Mouse (Mus musculus) lung, postnatal 0 days (tissue): ENCODE results near the gene Slc35e3. TPM values are rescaled to one million over a fixed set of nuclear protein-coding genes. Genes with fewer than 3 reads are reported as not detected.

ENCODE experiments used
- ATAC-seq: fragments of 200-750 bp; cut with Nextera tagmentation; 2 replicates; pipeline ENCODE4 v1.8.0; 2017; ENCODE audit warnings: moderate library complexity
- DNase-seq: peaks from one replicate; pipeline ENCODE4 v3.0.0-alpha.2; 2016; ENCODE audit warnings: low spot score
- H3K27ac ChIP-seq: fragments of 300-500 bp; sonication (generic); 2 replicates; pipeline ENCODE4 v1.5.1; 2014; ENCODE audit warnings: antibody characterized with exemption, mild to moderate bottlenecking, low read length, mixed read lengths
- H3K27me3 ChIP-seq: fragments of 300-500 bp; sonication (generic); replicated peaks from 2 replicates; pipeline ENCODE4 v1.6.1; 2014; ENCODE audit warnings: low read length, mixed read lengths; ENCODE audit not compliant: insufficient read depth
- H3K36me3 ChIP-seq: fragments of 300-500 bp; sonication (generic); 2 replicates; pipeline ENCODE4 v1.6.1; 2014; ENCODE audit warnings: low read length, mixed read lengths; ENCODE audit not compliant: insufficient read depth
- H3K4me1 ChIP-seq: fragments of 300-500 bp; sonication (generic); 2 replicates; pipeline ENCODE4 v1.6.1; 2014; ENCODE audit warnings: antibody characterized with exemption, low read depth, low read length, mixed read lengths; ENCODE audit not compliant: insufficient read depth
- H3K4me2 ChIP-seq: fragments of 300-500 bp; sonication (generic); replicated peaks from 2 replicates; pipeline ENCODE4 v1.6.1; 2014; ENCODE audit warnings: low read depth, mild to moderate bottlenecking, low read length, moderate library complexity, mixed read lengths
- H3K4me3 ChIP-seq: fragments of 300-500 bp; sonication (generic); 2 replicates; pipeline ENCODE4 v1.5.1; 2014; ENCODE audit warnings: low read depth, low read length
- H3K9ac ChIP-seq: fragments of 300-500 bp; sonication (generic); replicated peaks from 2 replicates; pipeline ENCODE4 v1.6.1; 2014; ENCODE audit warnings: low read depth, mild to moderate bottlenecking
- H3K9me3 ChIP-seq: fragments of 300-500 bp; sonication (generic); 2 replicates; pipeline ENCODE4 v1.6.1; 2016; ENCODE audit warnings: low read length, mixed read lengths
- CTCF ChIP-seq: IDR thresholded peaks from 2 replicates; pipeline ENCODE4 v1.5.1; 2016; ENCODE audit warnings: antibody characterized with exemption, mild to moderate bottlenecking
- EP300 ChIP-seq: IDR thresholded peaks from 2 replicates; pipeline ENCODE4 v1.6.1; 2016; ENCODE audit warnings: antibody characterized with exemption, mild to moderate bottlenecking, control low read depth
- whole genome bisulfite sequencing: fragments of 180-500 bp; shearing (Covaris S2); extraction: QIAGEN DNeasy Blood & Tissue Kit; methylation state at CpG from one replicate; pipeline ENCODE4 v1.1.7; 2014; 5-methylcytosine and 5-hydroxymethylcytosine counted together
- polyA plus RNA-seq: library from polyadenylated mRNA; unstranded; fragments of >200 nt; fragmentation: Nextera tagmentation; extraction: Ambion mirVana; gene quantifications from 2 replicates; pipeline ENCODE4 v1.2.1, GENCODE M21; 2015

The Slc35e3 gene
- polyA plus RNA-seq, 1 experiment from 2014 or later, result 17.2 TPM

DNA sequence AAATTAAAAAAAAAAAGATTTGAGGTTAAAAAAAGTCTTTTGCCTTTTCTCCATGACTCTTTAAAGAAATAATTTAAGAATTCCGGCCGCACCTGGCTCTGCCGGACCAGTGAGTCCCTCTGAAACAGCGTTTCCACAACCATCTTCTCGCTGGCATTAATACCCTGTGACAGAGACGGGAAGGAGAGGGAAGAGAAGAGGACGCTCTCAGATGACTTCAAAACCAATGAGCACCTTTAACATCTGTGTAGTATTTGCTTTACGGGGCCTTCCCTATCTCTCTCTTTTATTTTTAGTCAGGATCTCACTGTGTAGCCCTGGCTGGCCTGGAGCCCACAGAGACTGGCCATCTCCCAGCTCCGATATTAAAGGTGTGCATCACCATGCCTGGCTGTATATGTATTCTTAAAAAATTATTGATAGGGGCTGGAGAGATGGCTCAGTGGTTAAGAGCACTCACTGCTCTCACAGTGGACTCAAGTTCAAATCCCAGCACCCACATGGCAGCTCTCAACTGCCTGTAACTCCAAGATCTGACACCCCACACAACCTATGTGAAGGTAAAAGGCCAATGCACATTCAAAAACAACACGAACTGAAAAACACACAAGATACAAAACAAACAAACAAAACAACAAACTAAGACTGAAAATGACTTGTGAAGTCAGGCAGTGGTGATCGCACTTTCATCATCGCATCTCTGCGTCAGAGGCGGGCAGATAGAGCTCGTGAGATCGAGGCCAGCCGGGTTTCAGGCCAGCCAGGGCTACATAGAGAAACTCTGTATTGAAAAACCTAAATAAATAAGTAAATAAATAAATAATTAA lies 31.5 kb upstream of the Slc35e3 start:
- H3K4me2 ChIP-seq, result no peak overlapping the region

GRCm38 (mm10) chr10:117777103-117777470 lies 30.9 kb upstream of the Slc35e3 start:
- Histone ChIP-seq H3K9ac (no peak overlapping the region), H3K4me3 (no peak overlapping the region), H3K9me3 (no peaks in the 10 kb centered on the region), H3K36me3 (peaks cover 35% of the 10 kb centered on the region), H3K27ac (no peak overlapping the region), H3K4me2 (no peak overlapping the region), H3K27me3 (no peaks in the 10 kb centered on the region), H3K4me1 (no peaks in the 10 kb centered on the region)
- 94% methylated on average over 3 of the region's 3 CpGs for WGBS
- DNase-seq (no peak), ATAC-seq (no peak)
- TF ChIP-seq CTCF (no peak), EP300 (no peak)

More for the DNA sequence above, 31.5 kb upstream of the Slc35e3 start:
- H3K4me1 ChIP-seq, result no peaks in the 10 kb centered on the region
- no peak overlapping the region for H3K27ac ChIP-seq
- no peak for TF ChIP-seq CTCF
- TF ChIP-seq EP300, result no peak
- ATAC-seq (no peak), DNase-seq (no peak)
- no peak overlapping the region for H3K4me3 ChIP-seq
- WGBS, result 93% methylated on average over 17 of the region's 17 CpGs
- no peaks in the 10 kb centered on the region for H3K9me3 ChIP-seq
- H3K27me3 ChIP-seq, result no peaks in the 10 kb centered on the region
- H3K36me3 ChIP-seq, result peaks cover 29% of the 10 kb centered on the region
- H3K9ac ChIP-seq, result no peak overlapping the region

DNA sequence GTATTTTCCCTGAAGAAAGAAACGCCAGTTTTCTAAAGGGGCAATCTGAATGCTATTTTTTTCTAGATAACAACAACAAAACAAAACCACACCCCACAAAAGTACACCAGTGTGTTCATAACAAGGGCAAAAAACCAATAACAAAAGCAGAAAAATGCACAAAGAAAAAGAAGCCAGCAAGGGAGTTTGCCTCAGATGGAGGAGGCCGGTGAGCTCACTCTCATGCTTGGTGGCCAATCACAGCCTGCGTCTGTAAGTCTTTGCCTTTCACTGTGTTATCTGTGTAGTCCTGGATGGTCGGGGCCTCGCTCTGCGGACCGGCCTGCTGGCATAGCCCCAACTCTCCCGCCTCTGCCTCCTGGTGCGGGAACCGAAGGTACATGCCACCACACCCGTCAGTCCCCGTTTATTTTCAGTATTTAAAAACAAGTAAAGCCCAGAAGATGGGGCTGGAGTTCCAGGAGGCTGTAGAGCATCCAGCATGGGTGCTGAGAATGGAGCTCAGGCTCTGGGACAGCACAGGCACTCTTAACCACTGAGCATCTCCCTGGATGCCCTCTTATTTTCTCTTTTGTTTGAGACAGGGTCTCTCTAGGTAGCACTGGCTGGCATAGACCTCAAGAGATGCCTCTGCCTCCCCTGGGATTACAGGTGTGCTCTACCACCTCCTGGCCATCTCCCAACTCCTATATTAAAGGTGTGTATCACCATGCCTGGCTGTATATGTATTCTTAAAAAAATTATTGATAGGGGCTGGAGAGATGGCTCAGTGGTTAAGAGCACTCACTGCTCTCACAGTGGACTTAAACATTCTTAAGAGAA lies 30.3 kb upstream of the Slc35e3 start:
- Histone ChIP-seq H3K4me3 (no peak overlapping the region), H3K9me3 (no peaks in the 10 kb centered on the region), H3K9ac (no peak overlapping the region), H3K27me3 (no peaks in the 10 kb centered on the region), H3K4me1 (no peaks in the 10 kb centered on the region), H3K27ac (no peak overlapping the region), H3K36me3 (peaks cover 37% of the 10 kb centered on the region), H3K4me2 (no peak overlapping the region)
- DNase-seq (no peak), ATAC-seq (no peak)
- 94% methylated on average over 12 of the region's 12 CpGs for WGBS
- no peak for TF ChIP-seq CTCF
- TF ChIP-seq EP300, result no peak

- H3K27ac ChIP-seq, result no peak overlapping the region
- TF ChIP-seq EP300, result no peak
- TF ChIP-seq CTCF, result no peak
- H3K4me1 ChIP-seq, result no peaks in the 10 kb centered on the region
- H3K4me2 ChIP-seq, result no peak overlapping the region
- WGBS, result 90% methylated on average over 6 of the region's 6 CpGs
- no peaks in the 10 kb centered on the region for H3K9me3 ChIP-seq
- H3K27me3 ChIP-seq, result no peaks in the 10 kb centered on the region
- ATAC-seq (no peak), DNase-seq (no peak)
- H3K9ac ChIP-seq, result no peak overlapping the region
- peaks cover 28% of the 10 kb centered on the region for H3K36me3 ChIP-seq
- no peak overlapping the region for H3K4me3 ChIP-seq
These were observed 29.4 kb upstream of the Slc35e3 start for GRCm38 (mm10) chr10:117775401-117776144.

DNA sequence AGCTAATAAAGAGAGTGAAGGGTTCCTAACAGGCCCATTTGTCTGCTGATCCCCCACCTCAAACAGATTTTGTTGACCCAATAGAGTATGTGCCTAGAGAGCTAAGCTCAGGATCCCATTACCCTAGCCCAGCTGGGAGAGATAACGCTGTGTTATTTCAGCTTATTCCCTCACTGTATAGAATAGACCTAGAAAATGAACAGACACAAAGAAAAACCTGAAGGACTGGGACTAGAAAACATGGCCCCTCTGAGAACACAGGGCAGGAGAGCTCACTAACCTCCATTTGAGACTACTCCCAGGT lies 28.6 kb upstream of the Slc35e3 start:
- no peak overlapping the region for H3K27ac ChIP-seq
- WGBS, result 100% methylated on average over 1 of the region's 1 CpGs
- TF ChIP-seq EP300 (no peak), CTCF (no peak)
- H3K4me1 ChIP-seq, result no peaks in the 10 kb centered on the region
- H3K4me3 ChIP-seq, result no peak overlapping the region
- no peaks in the 10 kb centered on the region for H3K27me3 ChIP-seq
- no peaks in the 10 kb centered on the region for H3K9me3 ChIP-seq
- H3K4me2 ChIP-seq, result no peak overlapping the region
- no peak for ATAC-seq
- H3K36me3 ChIP-seq, result peaks cover 32% of the 10 kb centered on the region
- no peak overlapping the region for H3K9ac ChIP-seq
- DNase-seq, result no peak
